Mouse (Mus musculus) cerebellum, adult 2 months (tissue): ENCODE data around the gene Ski.

ENCODE experiments used
- CTCF ChIP-seq: fragments of 200-500 bp; IDR thresholded peaks from 2 replicates; pipeline ENCODE4 v1.5.1; 2011; ENCODE audit warnings: low read depth, mild to moderate bottlenecking, control low read depth, low read length, moderate library complexity, borderline replicate concordance; ENCODE audit not compliant: insufficient read depth
- POLR2A ChIP-seq: fragments of 200-500 bp; IDR thresholded peaks from 2 replicates; pipeline ENCODE4 v1.6.1; 2011; ENCODE audit warnings: low read length, control low read depth, borderline replicate concordance; ENCODE audit not compliant: insufficient read depth

DNA sequence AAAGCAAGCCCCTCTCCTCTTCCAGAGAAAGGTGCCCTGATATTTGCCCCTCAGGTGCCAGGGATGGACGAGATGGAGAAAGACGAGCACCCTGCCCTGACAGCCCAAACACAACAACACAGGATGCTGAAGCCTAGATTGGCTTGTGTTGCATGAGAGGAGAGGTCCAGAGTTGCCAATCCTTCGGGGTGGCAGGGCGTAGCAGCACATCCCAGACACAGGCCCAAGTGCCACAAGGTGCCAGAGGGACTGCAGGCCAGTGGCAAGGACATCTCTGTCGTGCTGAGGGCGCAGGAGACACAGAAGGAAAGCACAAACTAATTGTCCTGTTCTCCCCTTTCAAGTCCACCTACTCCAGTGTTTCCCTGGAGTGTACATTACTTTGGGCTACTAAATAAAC lies 8.2 kb downstream of the Ski start:
- TF ChIP-seq CTCF (no peak), POLR2A (no peak)
